Mouse (Mus musculus) ovary, adult 18-20 months (tissue): ENCODE results near the gene Ckap2l.

Experiments used
- DNase-seq: peaks from one replicate; pipeline ENCODE4 v3.0.0; 2022; ENCODE audit warnings: low spot score, mixed read lengths

Gene Ckap2l

DNA sequence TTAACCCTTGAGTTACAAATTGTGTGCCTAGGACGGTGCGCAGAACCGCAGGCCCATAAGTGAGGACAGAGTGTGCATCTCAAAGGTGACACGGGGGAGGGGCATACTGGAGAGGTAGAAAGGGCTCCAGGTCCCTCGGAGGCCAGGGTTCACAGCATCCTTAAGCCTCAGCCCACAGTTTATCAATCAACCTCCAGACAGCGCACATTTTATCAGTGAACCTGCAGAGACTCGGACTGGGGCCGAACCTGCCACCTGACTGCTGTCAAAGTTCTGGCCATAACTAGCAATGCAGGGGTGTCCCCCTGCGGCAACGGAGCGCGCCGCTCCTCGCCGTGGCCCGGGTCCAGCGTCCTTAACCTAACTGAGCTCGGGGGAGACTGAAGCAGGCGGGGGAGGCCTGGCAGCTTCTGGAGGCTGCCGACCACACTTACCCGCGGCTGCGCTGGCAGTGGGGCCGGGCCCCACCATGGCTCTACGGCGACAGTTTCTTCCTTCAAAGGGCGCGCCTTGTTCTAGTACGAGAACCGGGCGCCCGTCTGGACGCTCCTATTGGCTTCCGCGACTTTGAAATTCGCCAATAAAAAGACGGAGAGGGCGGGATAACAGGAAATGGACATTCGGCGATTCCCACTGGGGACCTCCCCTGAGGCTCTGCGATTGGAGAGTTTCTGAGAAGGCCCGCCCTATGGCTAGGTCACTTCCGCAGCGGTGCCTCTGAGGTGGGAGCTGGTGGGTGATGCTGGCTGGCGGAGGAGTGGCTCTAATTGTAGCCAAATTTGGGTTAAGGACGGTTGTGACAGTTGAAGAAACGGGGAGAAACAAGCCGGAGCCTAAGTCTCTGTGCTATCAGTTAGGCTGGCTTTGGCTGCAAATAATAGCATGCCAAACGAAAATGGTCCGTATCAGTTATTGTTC lies at the start of gene Ckap2l:
Gene Ckap2l (minus strand): TSS at position 542 of the 918 bp plus-strand sequence.
- DNase-seq, result peak; percentile 95

DNA sequence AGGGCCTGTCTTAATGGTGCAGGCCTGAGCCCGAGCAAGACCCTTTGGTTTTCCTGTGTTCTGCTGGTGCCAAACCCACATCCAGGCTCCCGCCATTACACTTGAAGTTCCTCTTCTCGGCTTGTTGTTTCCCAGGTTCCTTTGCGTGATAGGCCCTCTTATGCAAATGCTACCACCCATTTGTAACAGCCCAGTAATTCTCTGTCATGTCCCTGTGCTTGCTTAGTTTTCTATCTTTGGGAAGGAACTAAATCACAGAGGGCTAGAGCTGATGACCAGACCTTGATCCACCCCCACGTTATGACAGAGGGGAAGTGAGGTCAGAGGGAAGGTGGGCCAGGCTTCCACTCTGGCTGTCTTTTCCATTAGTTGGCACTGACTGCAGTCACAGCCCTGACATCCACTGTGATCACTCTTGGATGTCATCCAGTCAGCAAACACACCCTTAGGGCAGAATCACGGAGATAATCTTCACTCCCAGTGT lies 41.2 kb upstream of the Ckap2l start:
- no peak for DNase-seq

DNA sequence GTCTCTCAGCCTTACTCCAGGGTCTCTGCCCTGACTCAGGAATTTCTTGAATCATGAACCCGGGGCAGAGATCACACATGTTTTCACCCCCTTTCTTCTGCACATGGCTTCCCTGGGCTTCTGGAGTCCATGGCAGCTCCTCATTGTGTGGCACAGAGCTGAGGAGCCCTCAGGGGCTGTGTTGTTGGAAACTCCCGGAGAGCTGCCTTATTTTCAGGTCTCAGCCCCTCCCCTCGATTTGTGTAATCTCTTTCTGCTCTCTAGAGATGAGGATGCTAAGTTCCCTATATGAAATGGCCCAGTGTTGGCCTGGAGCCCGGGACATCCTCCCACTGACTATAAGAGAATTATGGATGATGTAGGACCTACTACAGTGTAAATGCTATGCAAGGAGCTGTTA lies 36.5 kb upstream of the Ckap2l start:
- DNase-seq, result no peak

DNA sequence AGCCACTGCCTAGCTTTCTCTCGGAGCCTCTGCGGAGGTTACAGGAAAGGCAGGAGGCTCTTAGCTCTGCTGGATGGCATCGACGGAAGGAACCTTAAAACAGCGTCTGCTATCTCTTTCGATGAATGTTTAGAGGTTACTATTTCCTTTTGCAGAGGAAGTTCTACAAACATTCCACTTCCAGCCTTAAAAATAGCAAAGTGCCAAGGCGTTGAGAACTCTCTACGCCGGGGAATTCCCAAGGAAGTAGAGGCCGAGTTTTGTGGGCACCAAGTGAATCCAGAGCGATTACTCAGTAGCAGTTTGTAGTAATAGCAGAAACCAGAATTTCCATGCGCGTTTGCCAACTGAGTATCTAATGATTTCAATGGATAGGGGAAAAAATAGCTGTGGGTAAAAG lies 33.5 kb upstream of the Ckap2l start:
- DNase-seq, result peak; percentile 2

DNA sequence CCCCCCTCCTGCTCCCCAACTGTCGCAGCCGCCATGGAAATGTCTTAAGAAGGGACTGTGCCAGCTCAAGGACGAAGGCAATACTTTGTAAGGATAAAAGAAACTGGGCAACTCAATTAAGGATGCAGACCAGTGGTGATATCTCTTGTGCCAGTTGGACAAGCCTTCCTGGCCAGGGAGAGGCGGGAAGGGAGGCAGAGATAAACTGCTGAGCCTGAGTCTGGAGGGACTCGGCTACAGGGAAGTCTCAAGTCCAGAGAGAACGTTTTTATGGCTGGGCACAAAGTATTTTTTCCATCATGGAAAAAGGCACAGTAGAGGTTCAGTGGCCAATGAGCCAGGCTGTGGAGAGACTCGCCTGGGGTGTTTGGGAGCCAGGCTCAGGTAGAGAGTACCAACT lies 33.0 kb upstream of the Ckap2l start:
- DNase-seq, result no peak

DNA sequence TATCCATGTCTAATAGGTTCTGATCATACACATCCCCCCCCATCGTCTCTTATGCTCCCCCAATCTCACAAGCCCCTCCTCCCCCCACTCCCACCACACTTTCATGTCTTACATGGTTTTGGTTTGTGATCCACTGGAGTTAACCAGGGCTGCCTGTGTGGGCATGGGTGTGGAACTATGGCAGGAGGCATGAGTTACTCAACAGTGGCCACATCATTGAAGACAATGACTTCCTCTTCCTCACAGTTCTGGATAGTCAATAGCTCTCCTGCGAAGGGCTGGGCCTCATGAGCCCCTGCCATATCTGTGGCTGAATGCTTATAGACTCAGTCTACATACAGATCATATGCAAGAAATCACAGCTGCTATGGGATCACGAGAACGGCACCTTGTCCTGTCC lies 31.2 kb upstream of the Ckap2l start:
- no peak for DNase-seq

DNA sequence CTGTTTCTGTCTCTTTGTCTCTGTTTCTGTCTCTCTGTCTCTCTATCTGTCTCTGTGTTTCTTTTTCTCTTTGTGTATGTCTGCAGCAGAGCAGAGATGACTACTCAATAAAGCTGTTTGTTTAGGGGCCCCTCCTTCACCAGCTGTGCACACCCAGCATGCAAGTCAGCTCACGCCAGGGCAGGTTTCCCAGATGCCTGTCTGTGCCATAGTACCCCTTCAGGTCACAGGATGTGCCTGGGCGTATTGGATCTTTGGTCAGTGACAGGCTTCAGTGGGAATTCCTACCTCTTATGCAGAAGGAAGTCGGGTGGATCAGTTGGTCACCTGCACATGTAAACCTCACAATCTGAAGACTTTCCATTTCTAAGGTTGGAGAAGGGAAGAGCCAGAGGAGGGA lies 27.2 kb upstream of the Ckap2l start:
- DNase-seq, result no peak

DNA sequence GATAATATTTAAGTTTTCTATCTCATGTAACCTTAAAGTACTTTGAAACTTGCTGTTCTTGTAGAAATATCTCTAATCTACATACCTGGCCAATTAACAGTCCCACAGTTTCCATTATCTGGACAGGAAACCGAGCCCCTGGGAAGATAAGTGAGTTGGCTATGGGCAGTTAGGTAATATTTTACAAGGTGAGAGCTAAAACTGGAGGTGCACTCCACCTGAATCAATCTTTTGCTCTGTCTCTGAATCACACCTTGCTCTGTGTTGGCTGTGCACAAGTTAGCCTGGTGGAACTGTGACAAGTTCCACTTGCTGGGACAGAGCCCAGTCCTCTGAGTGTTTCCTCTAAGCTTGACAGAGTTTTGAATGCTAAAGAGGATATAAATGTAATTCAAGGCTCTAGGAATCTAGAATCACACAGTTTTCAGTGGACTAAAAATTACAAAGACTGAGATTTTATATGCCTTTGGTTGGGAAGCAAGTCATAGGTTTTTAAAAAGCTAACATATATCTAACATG lies 25.2 kb upstream of the Ckap2l start:
- DNase-seq, result no peak

DNA sequence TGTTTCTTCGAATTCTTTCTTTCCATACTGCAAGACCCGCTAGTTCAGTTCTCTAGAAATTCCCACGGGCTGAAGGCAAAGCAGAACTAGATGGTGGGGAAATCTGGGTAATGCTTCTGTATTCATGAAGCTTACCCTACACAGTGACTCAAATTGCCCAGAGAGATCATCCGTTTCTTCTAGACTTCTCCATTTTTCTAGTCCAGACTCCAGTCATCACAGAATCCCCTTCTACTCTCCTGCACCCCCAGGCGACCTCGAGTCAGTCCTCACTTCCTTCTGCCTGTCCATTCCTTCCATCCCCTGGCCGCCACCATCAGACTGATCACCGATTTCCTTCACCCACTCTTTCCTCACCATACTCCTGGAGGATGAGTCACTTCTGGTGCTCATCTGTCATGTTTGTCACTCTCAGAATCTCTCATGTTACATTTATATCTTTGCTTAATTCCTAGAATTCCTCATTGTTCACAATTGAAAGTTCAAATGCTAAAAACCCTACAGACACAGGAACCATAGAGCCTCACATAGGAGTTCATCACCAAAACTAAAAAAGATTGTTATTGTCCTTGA lies 23.1 kb upstream of the Ckap2l start:
- no peak for DNase-seq

DNA sequence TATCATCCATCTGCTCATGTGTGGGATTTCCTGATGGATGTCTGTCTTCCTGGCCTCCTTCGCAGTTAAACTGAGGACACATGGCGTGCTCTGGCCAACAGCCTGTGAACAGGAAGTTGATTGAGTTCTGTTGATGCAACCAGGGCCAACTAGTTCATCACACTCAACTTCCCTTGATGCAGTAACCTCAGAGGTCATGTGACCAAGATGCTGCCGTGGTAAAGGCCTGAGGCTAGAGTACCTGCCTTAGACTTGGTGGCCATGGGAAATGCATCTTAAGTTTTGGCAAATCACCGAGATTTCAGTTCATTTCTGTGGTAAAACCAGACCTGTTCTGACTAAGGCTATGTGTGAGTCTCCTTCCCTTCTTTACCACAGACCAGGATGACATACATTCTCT lies 18.8 kb upstream of the Ckap2l start:
- no peak for DNase-seq

DNA sequence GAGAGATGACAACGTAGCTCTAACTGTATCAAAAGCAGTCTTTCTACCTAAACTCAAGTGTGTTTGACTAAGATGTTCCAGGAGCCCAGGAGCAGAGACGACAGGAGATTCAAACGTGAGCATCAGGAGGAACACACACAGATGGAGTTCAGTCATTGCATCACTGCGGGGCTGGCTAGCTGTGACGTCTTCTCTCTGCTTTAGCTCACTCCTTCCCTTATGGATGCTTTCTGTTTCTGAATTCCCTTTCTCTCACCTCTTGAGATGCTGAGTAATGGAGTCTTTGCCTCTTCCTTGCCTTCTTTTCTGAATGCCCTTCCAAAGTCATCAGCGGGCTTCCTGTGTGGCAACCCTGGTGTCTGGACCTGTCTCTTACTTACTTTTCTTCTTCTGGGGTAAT lies 17.9 kb upstream of the Ckap2l start:
- no peak for DNase-seq

DNA sequence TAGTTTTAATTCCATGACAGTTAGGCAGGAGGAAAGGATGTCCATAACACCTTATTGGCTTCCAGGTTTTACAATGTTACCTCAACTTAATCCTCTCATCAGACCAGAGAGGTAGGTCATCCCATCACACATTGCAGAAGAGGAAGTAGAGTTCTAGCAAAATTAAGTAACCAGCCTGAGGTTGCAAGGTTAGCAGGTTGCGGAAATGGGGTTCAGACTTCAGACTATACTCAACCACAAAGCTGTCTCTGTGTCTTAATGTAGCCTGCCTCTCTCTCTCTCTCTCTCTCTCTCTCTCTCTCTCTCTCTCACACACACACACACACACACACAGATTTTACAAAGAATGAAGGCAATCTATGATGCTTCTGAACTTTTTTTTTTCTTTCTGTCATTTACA lies 16.9 kb upstream of the Ckap2l start:
- no peak for DNase-seq

DNA sequence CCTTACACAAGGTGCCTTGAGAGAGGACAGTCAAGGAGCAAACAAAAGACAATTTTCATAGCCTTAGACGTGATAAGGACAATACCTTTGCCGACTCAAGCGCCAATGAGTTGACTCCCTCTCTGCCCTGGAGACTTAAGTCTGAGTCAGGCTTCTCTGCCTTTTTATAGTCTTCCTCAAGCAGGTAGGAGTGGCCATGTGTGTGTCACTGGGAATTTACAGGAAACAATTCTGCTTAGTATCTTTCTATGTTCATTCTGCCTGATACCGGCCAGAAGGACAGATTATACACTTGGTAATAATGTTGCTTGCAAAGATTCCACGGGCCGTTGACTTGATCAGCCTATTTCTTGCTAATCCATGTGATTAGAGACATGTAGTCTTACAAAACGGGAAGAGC lies 12.8 kb upstream of the Ckap2l start, which contains the start of gene Il1a:
Gene Il1a (minus strand): TSS at position 137 of the 400 bp plus-strand sequence.
- no peak for DNase-seq

DNA sequence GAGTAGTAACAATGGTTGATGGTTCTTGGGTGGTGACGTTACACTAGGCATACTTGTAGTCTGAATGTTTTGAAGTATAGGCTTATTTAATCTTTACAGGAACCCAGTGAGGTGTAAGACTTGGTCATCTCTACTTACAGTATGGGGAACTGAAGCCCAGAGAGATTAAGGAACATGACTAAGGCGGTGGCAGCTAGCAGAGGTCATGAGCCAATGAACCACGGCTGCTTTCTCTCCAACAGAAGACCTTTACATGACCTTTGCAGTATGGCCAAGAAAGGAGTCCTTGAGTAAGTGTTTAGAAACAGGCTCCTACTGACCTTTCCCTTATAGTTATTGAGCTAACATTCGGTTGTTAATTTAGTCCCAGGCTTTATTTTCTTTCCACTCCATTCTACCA lies 9.0 kb upstream of the Ckap2l start:
- DNase-seq, result no peak

DNA sequence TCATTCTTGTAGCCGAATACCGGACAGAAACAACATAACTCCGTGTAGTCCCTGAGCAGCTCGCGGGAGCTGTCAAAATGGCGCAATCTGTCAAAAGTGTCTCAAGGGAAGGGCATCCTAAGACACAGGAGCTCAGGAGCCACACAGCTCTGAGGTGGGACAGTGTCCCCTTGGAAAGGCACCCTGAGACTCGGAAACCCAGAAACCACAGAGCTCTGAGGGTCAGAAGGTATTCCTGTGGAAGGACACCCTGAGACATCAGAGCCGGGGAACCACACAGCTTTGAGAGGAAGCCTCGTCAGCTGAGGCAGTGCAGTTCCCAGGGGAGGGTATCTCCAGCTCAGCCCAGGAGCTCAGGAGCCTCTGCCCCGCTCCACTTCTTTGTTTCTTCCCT lies 574 bp upstream of the Ckap2l start:
- DNase-seq, result no peak

DNA sequence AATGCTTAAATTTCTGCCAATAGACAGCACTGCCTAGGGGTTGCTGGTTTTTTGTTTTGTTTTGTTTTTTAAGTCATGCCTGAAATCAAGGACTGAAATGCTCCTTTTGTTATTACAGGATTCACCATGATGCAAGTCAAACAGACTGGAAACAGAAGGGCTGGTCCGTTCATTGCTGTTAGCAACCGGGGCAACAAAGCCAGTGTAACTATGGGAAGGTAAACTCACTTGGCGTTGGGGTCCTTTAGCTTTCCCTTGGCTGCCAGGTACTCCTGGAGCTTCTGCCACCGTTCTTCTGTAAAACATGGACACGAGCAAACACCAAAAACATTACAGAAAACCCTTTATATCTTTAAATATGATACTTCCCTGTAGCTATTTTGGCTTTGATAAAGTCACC lies 926 bp downstream of the Ckap2l start:
- DNase-seq, result no peak

DNA sequence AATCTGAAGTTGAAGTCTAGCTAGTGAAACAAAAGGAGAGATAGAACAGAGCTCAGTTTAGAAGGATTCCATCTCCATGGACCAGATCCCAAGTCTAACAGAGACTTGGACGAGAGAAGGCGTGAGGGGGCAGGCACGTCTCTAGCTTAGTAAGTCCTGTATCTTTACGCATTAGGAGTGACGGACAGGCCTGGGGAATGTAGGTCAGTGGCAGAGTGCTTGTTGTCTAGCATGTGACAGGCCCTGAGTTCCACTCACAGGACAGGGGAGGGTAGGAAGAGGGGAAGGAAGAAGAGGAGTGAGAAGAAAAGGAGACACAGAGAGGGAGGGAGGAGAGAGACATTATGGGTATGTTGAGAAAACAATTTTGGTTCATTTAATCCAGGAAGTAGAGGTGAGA lies 1.9 kb downstream of the Ckap2l start:
- no peak for DNase-seq

DNA sequence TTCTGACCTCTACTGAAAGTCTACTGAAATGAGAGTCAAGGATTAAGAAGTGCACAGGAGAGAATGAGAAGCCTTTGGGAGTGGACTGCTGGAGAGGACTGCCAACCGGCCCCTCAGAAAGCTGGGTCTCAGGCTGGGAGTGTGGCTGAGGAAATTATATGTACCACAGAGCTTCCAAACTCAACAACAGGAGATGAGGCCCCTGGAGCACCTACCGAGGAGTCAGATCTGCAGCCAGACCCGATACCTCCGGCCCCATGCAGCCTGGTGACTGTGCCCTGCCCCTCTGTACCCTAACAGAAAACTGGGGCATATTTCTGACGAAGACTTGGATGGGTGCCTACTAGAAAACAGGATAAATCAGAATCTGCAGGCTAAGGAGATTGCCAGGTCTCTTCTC lies 23.2 kb downstream of the Ckap2l start:
- DNase-seq, result no peak

DNA sequence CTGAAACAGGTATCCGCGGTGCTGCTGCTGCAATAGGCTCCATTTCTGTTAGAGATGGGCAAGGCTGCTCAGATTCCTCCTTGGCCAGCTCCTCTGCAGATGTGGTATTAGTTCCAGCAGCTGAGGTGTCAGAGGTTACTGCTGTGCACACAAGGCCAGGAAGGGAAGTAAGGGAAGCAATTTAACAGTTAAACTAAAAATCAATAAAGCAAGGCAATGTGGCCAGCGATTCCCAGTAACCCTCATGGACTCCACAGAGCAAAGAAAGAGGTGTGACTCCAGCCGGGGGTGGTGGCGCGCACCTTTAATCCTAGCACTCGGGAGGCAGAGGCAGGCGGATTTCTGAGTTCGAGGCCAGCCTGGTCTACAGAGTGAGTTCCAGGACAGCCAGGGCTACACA lies 26.4 kb downstream of the Ckap2l start:
- DNase-seq, result no peak

DNA sequence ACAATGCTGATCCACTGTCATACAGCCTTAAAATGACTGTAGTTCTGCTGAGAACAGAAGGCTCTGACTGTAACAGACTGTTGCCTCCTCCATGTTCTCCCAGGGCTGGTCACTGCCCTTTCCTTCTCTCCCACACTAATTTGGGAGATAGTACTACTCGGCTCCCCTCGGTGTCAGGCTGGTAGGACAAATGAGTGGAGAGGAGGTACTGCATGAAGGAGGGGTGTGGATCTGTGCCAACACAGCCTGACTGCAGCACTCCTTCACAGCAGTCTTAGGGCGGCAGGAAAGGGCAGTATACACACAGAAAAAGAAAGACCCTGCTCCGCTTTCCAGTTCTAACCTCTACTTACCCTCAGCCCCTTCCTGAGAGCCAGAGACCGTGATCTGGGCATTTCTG lies 27.0 kb downstream of the Ckap2l start:
- DNase-seq, result peak; percentile 13

DNA sequence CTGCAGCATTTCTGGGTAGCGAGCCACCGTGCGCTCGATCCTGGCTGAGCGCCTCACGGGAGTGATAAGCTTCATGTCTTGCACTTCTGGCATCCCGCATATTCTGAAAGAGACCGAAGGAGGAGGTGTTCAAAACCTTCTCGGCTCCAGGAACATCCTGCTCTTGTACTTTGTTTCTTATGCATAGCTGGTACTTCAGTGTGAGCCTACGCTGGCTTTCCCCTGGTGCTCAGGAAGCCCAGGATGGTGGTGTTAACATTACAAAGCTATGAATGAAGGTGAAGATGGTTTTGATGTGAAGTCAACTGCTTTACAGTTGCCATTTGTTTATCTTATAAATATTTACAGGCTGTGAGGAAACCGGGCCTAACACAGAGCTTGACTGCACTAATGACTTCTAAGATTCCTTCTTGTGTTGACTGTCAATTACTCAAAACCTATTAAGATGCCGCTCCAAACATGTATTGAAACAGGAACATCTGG lies 27.8 kb downstream of the Ckap2l start:
- no peak for DNase-seq

DNA sequence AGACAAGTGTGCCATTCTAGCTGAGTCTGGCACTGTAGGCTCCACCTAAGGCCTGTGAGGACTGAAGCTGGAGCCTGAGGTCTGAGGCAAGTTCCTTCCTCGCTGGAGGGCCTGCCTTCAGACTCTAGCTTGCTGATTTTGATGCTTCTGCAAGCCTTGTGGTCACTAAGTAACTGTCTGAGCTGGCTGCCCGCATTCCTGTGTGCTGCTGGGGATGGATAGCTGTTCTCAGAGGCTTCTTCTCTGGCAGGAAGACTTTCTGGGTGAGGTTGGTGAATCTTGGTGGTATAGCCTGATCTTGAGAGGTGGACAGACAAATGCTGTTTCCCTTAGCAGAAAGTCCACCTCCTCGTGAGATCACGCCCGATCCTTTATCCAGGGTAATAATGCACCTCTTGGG lies 29.3 kb downstream of the Ckap2l start:
- no peak for DNase-seq

DNA sequence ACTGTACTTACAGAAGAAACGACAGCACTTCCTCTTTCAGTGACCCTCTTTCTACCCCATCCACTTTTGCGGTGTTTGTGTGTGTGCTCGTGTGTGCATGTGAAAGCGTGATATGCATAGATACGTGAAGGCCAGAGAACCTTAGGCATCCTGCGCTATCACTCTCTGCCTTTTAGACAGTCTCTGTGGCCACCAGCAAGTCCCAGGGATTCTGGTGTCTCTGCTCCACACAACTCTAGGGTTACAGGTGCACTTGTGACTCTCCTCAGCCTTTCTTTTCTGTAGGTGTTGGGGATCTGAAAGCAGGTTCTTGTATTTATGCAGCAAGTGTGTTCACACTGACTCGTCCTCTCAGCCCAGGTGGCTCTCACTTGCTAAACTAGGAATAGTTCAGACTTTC lies 31.7 kb downstream of the Ckap2l start:
- no peak for DNase-seq
